Mouse (Mus musculus) WW6 (cell line): Measurements from ENCODE around the gene Slc33a1.

Source experiments
- DNase-seq: peaks from one replicate; pipeline ENCODE4 v3.0.0-alpha.2; 2013; ENCODE audit warnings: low read depth, low spot score

Gene Slc33a1

DNA sequence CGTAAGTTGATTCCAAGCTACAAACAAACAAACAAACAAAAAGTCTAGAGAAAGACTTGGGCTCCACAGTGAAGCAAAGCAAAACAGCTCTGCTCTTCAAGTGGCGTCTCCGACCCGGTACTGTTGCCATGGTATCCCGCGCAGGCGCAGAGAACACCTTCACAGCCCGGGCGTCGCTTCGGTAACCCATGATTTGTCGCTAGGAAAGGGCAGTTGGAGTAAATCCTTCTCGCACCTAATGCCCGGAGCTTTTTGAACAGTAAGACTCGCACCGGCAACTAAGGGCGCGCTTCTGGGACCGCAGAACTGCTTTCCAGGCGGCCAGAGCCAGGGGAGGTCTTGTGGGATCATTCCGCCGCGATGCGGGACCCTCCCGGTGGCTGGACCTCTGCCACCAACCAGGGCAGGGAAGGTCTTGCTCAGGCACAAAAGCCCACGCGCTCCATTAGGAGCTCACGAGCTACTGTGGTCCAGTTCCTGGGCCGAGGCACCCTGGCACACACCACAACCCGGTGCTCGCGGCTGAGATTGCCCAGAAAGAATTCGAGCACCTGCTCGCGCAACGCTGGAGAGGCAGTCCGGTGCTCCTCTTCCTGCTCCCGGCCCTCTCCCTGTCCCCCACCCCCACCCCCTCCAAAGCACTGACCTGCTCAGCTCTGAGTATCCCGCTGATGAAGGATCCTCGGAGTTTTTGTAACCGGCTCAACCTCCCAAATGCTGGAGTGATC, 65.8 kb downstream of the Slc33a1 start:
- peak; percentile 61 for DNase-seq

- no peak for DNase-seq
Measured at GRCm38 (mm10) chr3:63897177-63897576, 67.4 kb downstream of the Slc33a1 start.

- no peak for DNase-seq
Measured at GRCm38 (mm10) chr3:63896303-63896702, 68.3 kb downstream of the Slc33a1 start.

DNA sequence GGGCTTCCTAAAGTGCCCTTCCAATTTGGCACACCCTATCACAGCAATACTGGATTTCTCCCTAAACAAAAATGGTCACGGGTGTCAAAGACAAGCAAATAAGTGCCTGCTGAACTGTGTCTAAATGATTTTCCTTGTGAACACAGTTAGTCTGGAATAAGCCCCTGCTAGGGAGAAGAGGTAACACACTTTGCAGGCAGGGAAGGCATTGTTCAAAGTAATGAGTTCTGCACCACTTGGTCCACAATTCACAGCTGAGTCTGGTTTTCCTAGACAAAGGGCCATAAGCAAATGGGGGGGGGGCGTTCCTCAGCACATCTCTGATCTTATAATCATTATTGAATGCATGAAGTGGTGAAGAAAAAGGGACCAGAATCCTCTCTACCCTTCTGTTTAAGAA, 68.8 kb downstream of the Slc33a1 start:
- no peak for DNase-seq

- DNase-seq = no peak
Measured at GRCm38 (mm10) chr3:63893677-63894076, 70.9 kb downstream of the Slc33a1 start.

GRCm38 (mm10) chr3:63892154-63892553, 72.4 kb downstream of the Slc33a1 start:
- no peak for DNase-seq
